Mouse (Mus musculus) megakaryocyte, embryonic 14.5 days (primary cell): Measurements from ENCODE around the gene Gpatch2l.

Experiments
- FLI1 ChIP-seq: IDR thresholded peaks from 2 replicates; pipeline ENCODE4 v1.6.1; 2012; ENCODE audit warnings: low read length, inconsistent platforms, mixed read lengths
- GATA1 ChIP-seq: IDR thresholded peaks from 3 replicates; pipeline ENCODE4 v1.6.1; 2012; ENCODE audit warnings: mixed read lengths, low read length, inconsistent platforms, borderline replicate concordance

DNA sequence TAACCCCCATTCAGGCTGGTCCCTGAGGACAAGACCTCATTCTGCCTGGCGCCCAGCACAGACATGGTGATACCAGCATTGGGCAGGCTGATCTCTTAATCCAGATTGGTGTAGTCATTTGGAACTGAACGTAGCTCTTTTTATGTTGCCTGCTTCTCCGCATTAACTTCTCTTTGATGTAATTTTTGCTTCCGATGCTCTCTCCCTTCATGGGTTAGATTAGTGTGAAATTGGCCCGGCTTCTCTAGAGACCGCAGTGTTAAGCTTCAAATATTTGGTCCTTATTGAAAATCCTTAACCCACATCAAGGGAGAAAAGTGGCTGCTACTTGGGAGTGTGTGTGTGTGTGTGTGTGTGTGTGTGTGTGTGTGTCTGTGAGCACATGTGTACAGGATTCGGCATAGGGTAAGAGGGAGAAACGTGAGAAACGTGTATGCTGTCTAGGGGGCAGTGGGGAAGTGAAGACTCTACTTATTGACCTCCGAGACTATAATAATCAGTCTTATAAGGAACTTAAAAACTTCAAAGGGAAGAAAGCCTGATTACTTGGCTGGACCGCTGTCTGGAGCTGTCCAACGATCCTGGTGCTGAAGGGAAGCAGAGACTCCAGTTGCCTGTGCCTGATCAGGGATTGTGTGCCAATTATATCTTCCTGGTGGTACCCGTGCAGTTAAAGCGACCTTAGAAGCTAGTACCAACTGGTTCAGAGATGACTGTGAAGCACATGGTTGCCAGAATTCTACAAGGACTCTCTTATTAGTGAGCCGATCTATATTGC is 28.8 kb upstream of the Gpatch2l start:
- TF ChIP-seq GATA1 (no peak), FLI1 (no peak)
